Mouse (Mus musculus): ENCODE data around the gene Zfp131. TPM values are rescaled to one million over a fixed set of nuclear protein-coding genes. Genes with fewer than 3 reads are reported as not detected.

The Zfp131 gene
- polyA plus RNA-seq, 1 experiment from 2014 or later, result 41.7 TPM

DNA sequence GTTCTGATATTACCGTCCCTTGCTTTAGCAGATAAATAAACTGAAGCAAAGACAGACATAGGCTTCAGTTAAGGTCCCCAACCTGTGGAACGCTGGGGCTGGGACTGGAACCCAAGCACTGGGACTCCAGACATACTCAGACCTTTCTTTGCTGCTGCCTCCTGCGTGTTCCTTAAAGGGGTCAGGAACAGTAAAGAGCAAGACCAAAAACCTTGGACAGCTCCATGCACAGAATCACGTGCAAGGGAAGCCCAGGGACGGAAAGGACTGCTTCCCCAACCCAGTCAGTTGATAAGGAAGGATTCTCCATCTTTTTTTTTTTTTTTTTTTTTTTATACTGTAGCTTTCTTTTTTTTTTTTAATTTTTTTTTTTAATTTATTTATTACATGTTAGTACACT, 33.9 kb downstream of the Zfp131 start:
- Histone ChIP-seq H3K36me3 (ENCODE audit: control insufficient read depth, insufficient read depth, low read length) (peaks cover 15% of the 10 kb centered on the region), H3K4me2 (ENCODE audit: low read length) (peak overlapping the region; percentile 95; the same call in 1 of the 2 replicates), H3K9me3 (replicated peaks; ENCODE audit: control insufficient read depth, low read length) (no peaks in the 10 kb centered on the region), H3K4me3 (ENCODE audit: low read depth, low read length) (no peak overlapping the region), H3K9ac (ENCODE audit: low read length) (no peak overlapping the region; the same call in 1 of the 2 replicates), H3K27me3 (replicated peaks; ENCODE audit: control insufficient read depth, insufficient read depth, low read length) (no peaks in the 10 kb centered on the region), H3K4me1 (ENCODE audit: control insufficient read depth, insufficient read depth, low read length) (peaks cover 10% of the 10 kb centered on the region; the same call in 1 of the 2 replicates), H3K27ac (ENCODE audit: low read depth, low read length) (no peak overlapping the region)
- 42% methylated on average over 5 of the region's 5 CpGs for WGBS
- no peak for ATAC-seq
- DNase-seq (ENCODE audit: low spot score), result peak; percentile 3

DNA sequence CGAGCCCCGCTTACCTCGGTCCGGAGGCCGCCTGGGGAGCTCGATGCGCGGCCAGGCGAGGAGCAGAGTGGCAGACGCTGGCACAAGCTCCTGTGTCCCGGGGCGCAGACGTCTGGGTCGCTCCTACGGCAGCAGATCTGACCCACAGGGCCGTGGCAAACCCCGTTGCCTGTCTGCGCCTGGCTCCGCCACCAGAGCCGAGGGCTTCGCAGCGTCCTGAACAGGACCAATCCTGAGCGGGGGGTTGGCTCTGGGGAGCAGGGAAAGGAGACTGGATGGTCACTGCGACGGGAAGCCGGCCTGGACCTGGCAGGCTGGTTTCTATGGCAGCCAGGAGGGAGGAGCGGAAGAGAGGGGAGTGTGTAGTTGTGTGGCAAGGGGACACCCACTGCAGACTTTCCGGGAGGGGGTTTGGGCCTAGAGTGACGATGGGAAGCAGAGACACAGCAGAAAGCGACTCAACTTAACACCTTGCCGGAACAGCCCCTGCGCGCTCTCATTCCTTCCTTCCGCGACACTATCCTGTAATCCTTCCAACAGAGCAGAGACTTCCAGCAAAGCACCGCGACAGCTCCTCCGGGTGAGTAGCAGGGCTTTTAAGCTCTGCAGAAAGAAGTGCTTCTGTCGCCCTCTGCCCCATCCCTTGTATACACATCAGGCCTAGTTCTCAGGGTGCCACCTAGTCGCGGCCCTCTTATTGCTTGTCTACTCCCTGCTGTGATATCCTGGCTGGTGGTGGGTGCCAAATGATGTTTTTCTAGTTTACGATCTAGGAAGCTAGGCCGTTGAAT, 34.8 kb downstream of the Zfp131 start, which contains the start of gene Nim1k:
Gene Nim1k, minus strand, starts transcription at position 202 of the 791 bp plus-strand sequence.
- WGBS, result under 1% methylated on average over 43 of the region's 43 CpGs
- Histone ChIP-seq H3K27ac (ENCODE audit: low read depth, low read length) (peak within 1 kb of the TSS; percentile 79), H3K27me3 (replicated peaks; ENCODE audit: control insufficient read depth, insufficient read depth, low read length) (no peaks in the 10 kb centered on the region)

GRCm38 (mm10) chr13:119755141-119755547, 35.5 kb downstream of the Zfp131 start:
- Histone ChIP-seq H3K9me3 (replicated peaks; ENCODE audit: control insufficient read depth, low read length) (no peaks in the 10 kb centered on the region), H3K27me3 (replicated peaks; ENCODE audit: control insufficient read depth, insufficient read depth, low read length) (no peaks in the 10 kb centered on the region), H3K9ac (ENCODE audit: low read length) (peak overlapping the region; percentile 85), H3K4me1 (ENCODE audit: control insufficient read depth, insufficient read depth, low read length) (peaks cover 10% of the 10 kb centered on the region; the same call in 1 of the 2 replicates), H3K4me3 (ENCODE audit: low read depth, low read length) (peak overlapping the region; percentile 54), H3K27ac (ENCODE audit: low read depth, low read length) (peak overlapping the region; percentile 79), H3K36me3 (ENCODE audit: control insufficient read depth, insufficient read depth, low read length) (0 out of 2 replicates have a peak, but pooled peaks cover 3% of the 10 kb centered on the region), H3K4me2 (ENCODE audit: low read length) (peak overlapping the region; percentile 95)
- ATAC-seq, result peak; percentile 40
- peak; percentile 21 for DNase-seq (ENCODE audit: low spot score)
- 2% methylated on average over 16 of the region's 16 CpGs for WGBS

More for the DNA sequence above, 34.8 kb downstream of the Zfp131 start, which contains the start of gene Nim1k:
- DNase-seq (ENCODE audit: low spot score) (peak; percentile 87), ATAC-seq (peak; percentile 90)
- peak within 1 kb of the TSS; percentile 54 for H3K4me3 ChIP-seq (ENCODE audit: low read depth, low read length)
- H3K9ac ChIP-seq (ENCODE audit: low read length), result peak within 1 kb of the TSS; percentile 85
- peaks cover 10% of the 10 kb centered on the region; the same call in 1 of the 2 replicates for H3K4me1 ChIP-seq (ENCODE audit: control insufficient read depth, insufficient read depth, low read length)
- 0 out of 2 replicates have a peak, but pooled peaks cover 8% of the 10 kb centered on the region for H3K36me3 ChIP-seq (ENCODE audit: control insufficient read depth, insufficient read depth, low read length)
- no peaks in the 10 kb centered on the region for H3K9me3 ChIP-seq (replicated peaks; ENCODE audit: control insufficient read depth, low read length)
- H3K4me2 ChIP-seq (ENCODE audit: low read length), result peak within 1 kb of the TSS; percentile 95

DNA sequence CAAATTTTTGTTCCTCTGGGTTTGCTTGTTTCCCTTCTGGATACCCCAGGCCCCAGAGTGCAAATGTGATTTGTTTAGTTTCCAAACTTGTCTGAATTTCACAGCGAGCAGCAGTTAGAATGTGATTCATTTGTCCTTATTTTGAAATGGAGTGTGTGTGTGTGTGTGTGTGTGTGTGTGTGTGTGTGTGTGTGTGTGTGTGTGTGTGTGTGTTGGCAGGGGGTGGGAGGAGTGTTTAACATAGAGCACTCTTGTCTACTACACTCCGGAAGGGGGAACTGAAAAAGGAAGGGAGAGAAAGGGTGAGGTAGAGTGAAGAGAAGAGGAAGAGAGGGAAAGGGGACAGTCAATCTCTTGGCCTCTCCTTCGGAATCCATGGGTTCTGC, 36.1 kb downstream of the Zfp131 start:
- Histone ChIP-seq H3K9me3 (replicated peaks; ENCODE audit: control insufficient read depth, low read length) (no peaks in the 10 kb centered on the region), H3K36me3 (ENCODE audit: control insufficient read depth, insufficient read depth, low read length) (0 out of 2 replicates have a peak, but pooled peaks cover 2% of the 10 kb centered on the region), H3K4me1 (ENCODE audit: control insufficient read depth, insufficient read depth, low read length) (peaks cover 10% of the 10 kb centered on the region; the same call in 1 of the 2 replicates), H3K27ac (ENCODE audit: low read depth, low read length) (peak overlapping the region; percentile 44; the same call in 1 of the 2 replicates), H3K9ac (ENCODE audit: low read length) (peak overlapping the region; percentile 85), H3K4me2 (ENCODE audit: low read length) (peak overlapping the region; percentile 95), H3K4me3 (ENCODE audit: low read depth, low read length) (peak overlapping the region; percentile 54), H3K27me3 (replicated peaks; ENCODE audit: control insufficient read depth, insufficient read depth, low read length) (no peaks in the 10 kb centered on the region)
- DNase-seq (ENCODE audit: low spot score) (no peak), ATAC-seq (no peak)
- 8% methylated on average over 3 of the region's 3 CpGs for WGBS

DNA sequence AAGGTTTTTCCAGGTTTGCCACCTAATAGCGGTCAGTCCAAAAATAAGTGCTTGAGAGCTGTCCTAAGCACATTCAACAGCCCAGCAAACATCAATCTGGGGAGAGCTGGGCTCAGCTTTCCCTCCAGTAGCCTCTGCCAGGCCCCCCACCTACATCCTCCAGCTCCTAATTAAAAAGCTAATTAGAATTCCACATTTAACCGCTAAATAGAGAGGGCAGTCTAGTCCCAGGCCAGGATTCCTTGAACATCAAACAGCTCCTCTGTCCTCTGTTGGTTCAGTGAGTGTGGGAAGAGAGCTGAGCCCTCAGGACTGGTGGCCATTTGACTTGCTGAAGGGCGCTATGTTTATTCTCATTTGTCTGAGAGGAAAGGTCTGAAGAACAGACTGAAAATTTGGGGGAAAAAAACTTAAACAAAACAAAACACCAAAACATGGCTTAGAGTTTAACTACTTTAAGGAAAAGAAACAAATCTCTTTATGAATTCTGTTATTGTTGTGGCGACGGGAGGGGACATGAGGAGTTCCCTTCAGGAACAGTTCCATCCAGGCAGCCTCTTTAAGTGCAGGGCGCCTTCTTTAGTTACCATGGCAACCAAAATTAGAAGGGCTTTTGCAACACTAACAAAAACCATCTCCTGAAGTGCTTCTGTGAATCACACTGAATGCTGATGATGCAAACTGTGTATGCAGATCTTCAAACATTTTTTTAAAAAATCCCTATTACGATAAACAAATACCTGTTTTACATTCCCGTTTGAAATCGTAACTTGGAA, 36.6 kb downstream of the Zfp131 start:
- H3K4me3 ChIP-seq (ENCODE audit: low read depth, low read length), result no peak overlapping the region

DNA sequence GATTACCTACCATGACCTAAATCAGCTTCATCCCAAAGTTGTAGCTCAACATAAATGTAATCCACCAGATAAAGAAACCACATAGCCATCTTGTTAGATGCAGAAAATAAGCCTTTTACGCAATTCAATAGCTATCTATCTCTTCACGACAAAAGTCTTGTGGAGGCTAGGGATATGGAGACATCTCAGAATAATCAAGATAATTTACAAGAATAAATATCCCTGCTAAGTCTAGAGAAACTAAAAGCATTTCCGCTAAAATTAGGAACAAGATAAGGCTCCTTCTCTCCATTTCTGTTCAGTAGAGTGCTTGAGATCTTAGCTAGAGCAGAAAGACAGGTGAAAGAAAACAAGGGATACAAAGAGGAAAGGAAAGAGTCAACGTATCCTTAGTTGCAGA, 43.8 kb downstream of the Zfp131 start:
- H3K27me3 ChIP-seq (replicated peaks; ENCODE audit: control insufficient read depth, insufficient read depth, low read length), result no peaks in the 10 kb centered on the region
- peaks cover 2% of the 10 kb centered on the region; the same call in 1 of the 2 replicates for H3K4me1 ChIP-seq (ENCODE audit: control insufficient read depth, insufficient read depth, low read length)
- ATAC-seq (no peak), DNase-seq (ENCODE audit: low spot score) (no peak)
- H3K36me3 ChIP-seq (ENCODE audit: control insufficient read depth, insufficient read depth, low read length), result 0 out of 2 replicates have a peak, but pooled peaks cover 2% of the 10 kb centered on the region
- no peaks in the 10 kb centered on the region for H3K9me3 ChIP-seq (replicated peaks; ENCODE audit: control insufficient read depth, low read length)
- 90% methylated on average over 4 of the region's 4 CpGs for WGBS
- no peak overlapping the region for H3K4me2 ChIP-seq (ENCODE audit: low read length)
- H3K9ac ChIP-seq (ENCODE audit: low read length), result no peak overlapping the region
- no peak overlapping the region for H3K27ac ChIP-seq (ENCODE audit: low read depth, low read length)
- no peak overlapping the region for H3K4me3 ChIP-seq (ENCODE audit: low read depth, low read length)

More for the DNA sequence above, 36.6 kb downstream of the Zfp131 start:
- Histone ChIP-seq H3K9ac (ENCODE audit: low read length) (no peak overlapping the region), H3K4me2 (ENCODE audit: low read length) (peak overlapping the region; percentile 95), H3K9me3 (replicated peaks; ENCODE audit: control insufficient read depth, low read length) (no peaks in the 10 kb centered on the region), H3K27ac (ENCODE audit: low read depth, low read length) (peak overlapping the region; percentile 44; the same call in 1 of the 2 replicates), H3K27me3 (replicated peaks; ENCODE audit: control insufficient read depth, insufficient read depth, low read length) (no peaks in the 10 kb centered on the region), H3K4me1 (ENCODE audit: control insufficient read depth, insufficient read depth, low read length) (peaks cover 10% of the 10 kb centered on the region; the same call in 1 of the 2 replicates), H3K36me3 (ENCODE audit: control insufficient read depth, insufficient read depth, low read length) (0 out of 2 replicates have a peak, but pooled peaks cover 2% of the 10 kb centered on the region)
- WGBS, result 8% methylated on average over 9 of the region's 9 CpGs
- ATAC-seq (peak; percentile 64), DNase-seq (ENCODE audit: low spot score) (peak; percentile 84)

DNA sequence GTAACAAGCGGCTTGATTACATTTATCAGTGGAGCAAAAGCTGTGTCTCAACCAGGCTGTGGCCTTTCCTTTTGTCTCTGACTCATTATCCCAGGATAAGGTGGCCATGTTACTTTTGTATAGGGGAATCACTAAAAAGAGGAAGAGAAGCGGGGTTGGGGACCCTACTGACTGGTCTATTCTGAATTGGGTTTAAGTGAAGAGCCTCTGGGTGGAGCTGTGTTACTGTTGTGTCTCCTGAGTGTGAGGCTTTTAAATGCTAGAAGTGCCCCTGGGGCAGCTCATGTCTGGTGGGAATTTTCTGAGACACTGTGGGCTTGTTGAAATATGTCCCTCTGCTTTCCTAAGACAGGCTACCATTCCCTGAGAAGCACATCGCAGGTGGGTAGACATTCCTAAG, 47.2 kb downstream of the Zfp131 start:
- Histone ChIP-seq H3K4me2 (ENCODE audit: low read length) (no peak overlapping the region), H3K27ac (ENCODE audit: low read depth, low read length) (no peak overlapping the region), H3K4me3 (ENCODE audit: low read depth, low read length) (no peak overlapping the region), H3K9me3 (replicated peaks; ENCODE audit: control insufficient read depth, low read length) (no peaks in the 10 kb centered on the region), H3K4me1 (ENCODE audit: control insufficient read depth, insufficient read depth, low read length) (peaks cover 3% of the 10 kb centered on the region; the same call in 1 of the 2 replicates), H3K36me3 (ENCODE audit: control insufficient read depth, insufficient read depth, low read length) (no peaks in the 10 kb centered on the region), H3K27me3 (replicated peaks; ENCODE audit: control insufficient read depth, insufficient read depth, low read length) (no peaks in the 10 kb centered on the region), H3K9ac (ENCODE audit: low read length) (no peak overlapping the region)
- WGBS, result 57% methylated on average over 3 of the region's 3 CpGs
- ATAC-seq (no peak), DNase-seq (ENCODE audit: low spot score) (no peak)

- Histone ChIP-seq H3K4me2 (ENCODE audit: low read length) (peak overlapping the region; percentile 53; the same call in 1 of the 2 replicates), H3K9ac (ENCODE audit: low read length) (no peak overlapping the region), H3K9me3 (replicated peaks; ENCODE audit: control insufficient read depth, low read length) (no peaks in the 10 kb centered on the region), H3K27ac (ENCODE audit: low read depth, low read length) (no peak overlapping the region), H3K4me1 (ENCODE audit: control insufficient read depth, insufficient read depth, low read length) (peaks cover 3% of the 10 kb centered on the region; the same call in 1 of the 2 replicates), H3K27me3 (replicated peaks; ENCODE audit: control insufficient read depth, insufficient read depth, low read length) (no peaks in the 10 kb centered on the region), H3K4me3 (ENCODE audit: low read depth, low read length) (no peak overlapping the region), H3K36me3 (ENCODE audit: control insufficient read depth, insufficient read depth, low read length) (no peaks in the 10 kb centered on the region)
- WGBS, result 84% methylated on average over 6 of the region's 6 CpGs
- DNase-seq (ENCODE audit: low spot score) (no peak), ATAC-seq (no peak)
Measured at GRCm38 (mm10) chr13:119742711-119743415, 47.8 kb downstream of the Zfp131 start.

Data from forebrain, embryonic 14.5 days (tissue).